Mouse (Mus musculus) brown adipose tissue, adult 24 weeks (tissue): ENCODE measurements around the gene Gm17364. TPM values are rescaled to one million over a fixed set of nuclear protein-coding genes. Genes with fewer than 3 reads are reported as not detected.
A peak's percentile ranks its signal among the peaks of the same experiment; 100 is the strongest.

Source experiments
- H3K27ac ChIP-seq: fragments of 200-500 bp; replicated peaks from 2 replicates; pipeline ENCODE4 v1.5.1; 2012; ENCODE audit warnings: low read depth, mild to moderate bottlenecking, low read length
- H3K4me1 ChIP-seq: fragments of 200-500 bp; 2 replicates; pipeline ENCODE4 v1.6.1; 2012; ENCODE audit warnings: low read length, mixed read lengths; ENCODE audit not compliant: control insufficient read depth, insufficient read depth, insufficient read length
- H3K4me3 ChIP-seq: fragments of 200-500 bp; 2 replicates; pipeline ENCODE4 v1.5.1; 2012; ENCODE audit warnings: low read depth, mild to moderate bottlenecking, low read length, moderate library complexity; ENCODE audit not compliant: insufficient read depth
- polyA plus RNA-seq: library from polyadenylated mRNA; stranded (reverse); fragments of >200 nt; gene quantifications from 2 replicates; pipeline ENCODE4 v1.2.4, GENCODE M21; 2012; ENCODE audit not compliant: missing spikeins, insufficient read depth, insufficient read length

Gene Gm17364
- not detected in 2 replicates for polyA plus RNA-seq

- no peaks in the 10 kb centered on the region for H3K4me1 ChIP-seq
- H3K27ac ChIP-seq: no peak within 1 kb of the TSS
- no peak within 1 kb of the TSS for H3K4me3 ChIP-seq
These were observed at the start of gene Gm17364 for GRCm38 (mm10) chr13:41273927-41274650. TSS of gene Gm17364 (minus strand) at chr13:41273977.

- Histone ChIP-seq H3K4me1 (peaks cover 6% of the 10 kb centered on the region; the same call in 1 of the 2 replicates), H3K4me3 (no peak overlapping the region), H3K27ac (no peak overlapping the region)
These were observed 47.7 kb upstream of the Gm17364 start for GRCm38 (mm10) chr13:41321433-41321832.

GRCm38 (mm10) chr13:41320749-41321148 is 47.0 kb upstream of the Gm17364 start:
- Histone ChIP-seq H3K4me1 (peaks cover 6% of the 10 kb centered on the region; the same call in 1 of the 2 replicates), H3K4me3 (no peak overlapping the region), H3K27ac (no peak overlapping the region)

- Histone ChIP-seq H3K27ac (no peak overlapping the region), H3K4me3 (no peak overlapping the region), H3K4me1 (no peaks in the 10 kb centered on the region)
These were observed 28.9 kb upstream of the Gm17364 start for GRCm38 (mm10) chr13:41302716-41303115.

- Histone ChIP-seq H3K27ac (no peak overlapping the region), H3K4me3 (no peak overlapping the region), H3K4me1 (peaks cover 7% of the 10 kb centered on the region)
These were observed 26.3 kb upstream of the Gm17364 start for GRCm38 (mm10) chr13:41300037-41300436.

- Histone ChIP-seq H3K4me3 (no peak overlapping the region), H3K27ac (no peak overlapping the region), H3K4me1 (peaks cover 7% of the 10 kb centered on the region)
These were observed 25.2 kb upstream of the Gm17364 start for GRCm38 (mm10) chr13:41298996-41299395.

- H3K27ac ChIP-seq: no peak overlapping the region
- H3K4me1 ChIP-seq: peaks cover 7% of the 10 kb centered on the region
- H3K4me3 ChIP-seq: no peak overlapping the region
These were observed 24.8 kb upstream of the Gm17364 start for GRCm38 (mm10) chr13:41298533-41298932.

- Histone ChIP-seq H3K4me3 (no peak overlapping the region), H3K4me1 (peaks cover 7% of the 10 kb centered on the region), H3K27ac (peak overlapping the region; percentile 69)
These were observed 22.6 kb upstream of the Gm17364 start for GRCm38 (mm10) chr13:41296396-41296795.

GRCm38 (mm10) chr13:41295886-41296285 is 22.1 kb upstream of the Gm17364 start:
- Histone ChIP-seq H3K27ac (peak overlapping the region; percentile 69), H3K4me3 (no peak overlapping the region), H3K4me1 (peaks cover 7% of the 10 kb centered on the region)

GRCm38 (mm10) chr13:41293595-41293994 is 19.8 kb upstream of the Gm17364 start:
- Histone ChIP-seq H3K4me3 (no peak overlapping the region), H3K4me1 (peaks cover 7% of the 10 kb centered on the region), H3K27ac (no peak overlapping the region)

- no peak overlapping the region for H3K27ac ChIP-seq
- peaks cover 5% of the 10 kb centered on the region for H3K4me1 ChIP-seq
- H3K4me3 ChIP-seq: no peak overlapping the region
These were observed 17.7 kb upstream of the Gm17364 start for GRCm38 (mm10) chr13:41291466-41291974.

- H3K27ac ChIP-seq: no peak overlapping the region
These were observed 12.5 kb upstream of the Gm17364 start for GRCm38 (mm10) chr13:41286285-41286684.

GRCm38 (mm10) chr13:41285448-41285847 is 11.7 kb upstream of the Gm17364 start:
- no peak overlapping the region for H3K4me3 ChIP-seq
- H3K4me1 ChIP-seq: no peaks in the 10 kb centered on the region
- H3K27ac ChIP-seq: no peak overlapping the region

More at GRCm38 (mm10) chr13:41286285-41286684, 12.5 kb upstream of the Gm17364 start:
- no peaks in the 10 kb centered on the region for H3K4me1 ChIP-seq
- H3K4me3 ChIP-seq: no peak overlapping the region

GRCm38 (mm10) chr13:41283256-41283655 is 9.5 kb upstream of the Gm17364 start:
- Histone ChIP-seq H3K4me1 (no peaks in the 10 kb centered on the region), H3K27ac (no peak overlapping the region), H3K4me3 (no peak overlapping the region)

- no peaks in the 10 kb centered on the region for H3K4me1 ChIP-seq
- H3K4me3 ChIP-seq: no peak overlapping the region
These were observed 6.9 kb upstream of the Gm17364 start for GRCm38 (mm10) chr13:41280696-41281095.

More at GRCm38 (mm10) chr13:41280696-41281095, 6.9 kb upstream of the Gm17364 start:
- no peak overlapping the region for H3K27ac ChIP-seq
